Mouse (Mus musculus) monocyte, adult 5-6 weeks (primary cell): Measurements from ENCODE around the gene Ssbp3. TPM values are rescaled to one million over a fixed set of nuclear protein-coding genes. Genes with fewer than 3 reads are reported as not detected.

Experiments used
- ATAC-seq: fragments of 153-309, 156-312 bp; replicated peaks from 2 replicates; pipeline ENCODE4 v1.8.0; 2017; ENCODE audit warnings: mild to moderate bottlenecking; ENCODE audit not compliant: low TSS enrichment, insufficient number of reproducible peaks, severe bottlenecking, poor library complexity, low FRiP score
- total RNA-seq: library from RNA; stranded (forward); fragments of 200-1000, 200-491, 200-594 nt; gene quantifications from 3 replicates; pipeline ENCODE4 v1.2.3, GENCODE M21; 2017

The Ssbp3 gene
- total RNA-seq, 1 experiment from 2014 or later = 14.3 TPM

DNA sequence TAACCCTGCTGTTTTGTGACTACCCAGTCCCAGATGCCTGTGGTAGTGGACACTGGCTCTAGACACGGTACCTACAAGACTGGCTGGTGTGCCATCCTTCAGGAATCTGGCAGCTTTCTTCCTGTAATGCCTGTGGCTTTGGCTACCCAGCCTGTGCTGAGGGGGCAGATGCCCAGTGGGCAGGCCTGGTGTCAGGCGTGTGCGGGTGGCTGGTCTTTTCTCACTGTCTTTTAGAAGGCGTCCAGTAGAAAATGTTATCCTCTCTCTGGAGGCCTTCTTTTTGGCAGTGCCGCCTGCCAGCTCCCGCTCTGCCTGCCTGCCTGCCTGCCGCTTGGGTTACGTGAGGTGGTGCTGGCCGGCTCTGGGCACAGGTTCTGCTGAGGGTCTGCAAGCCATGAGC is 15.9 kb downstream of the Ssbp3 start:
- no peak for ATAC-seq

DNA sequence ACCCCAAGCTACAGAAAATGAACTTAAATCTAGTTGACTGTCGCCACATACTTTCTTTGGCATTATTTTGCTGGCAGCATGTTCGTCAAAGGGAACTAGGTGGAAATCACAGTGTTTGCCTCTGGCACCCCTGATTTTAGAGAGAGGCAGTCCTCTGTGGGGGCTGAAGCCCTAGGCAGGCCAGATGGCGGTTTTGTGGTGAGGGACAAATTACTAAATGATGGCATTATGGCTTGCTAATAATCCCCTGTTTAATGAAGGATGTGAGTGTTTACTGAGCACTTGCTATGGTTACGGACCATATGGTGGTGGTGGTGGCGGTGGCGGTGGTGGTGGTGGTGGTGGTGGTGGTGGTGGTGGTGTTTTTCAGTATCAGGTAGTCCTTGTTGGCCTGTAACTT is 16.5 kb downstream of the Ssbp3 start:
- ATAC-seq = no peak

DNA sequence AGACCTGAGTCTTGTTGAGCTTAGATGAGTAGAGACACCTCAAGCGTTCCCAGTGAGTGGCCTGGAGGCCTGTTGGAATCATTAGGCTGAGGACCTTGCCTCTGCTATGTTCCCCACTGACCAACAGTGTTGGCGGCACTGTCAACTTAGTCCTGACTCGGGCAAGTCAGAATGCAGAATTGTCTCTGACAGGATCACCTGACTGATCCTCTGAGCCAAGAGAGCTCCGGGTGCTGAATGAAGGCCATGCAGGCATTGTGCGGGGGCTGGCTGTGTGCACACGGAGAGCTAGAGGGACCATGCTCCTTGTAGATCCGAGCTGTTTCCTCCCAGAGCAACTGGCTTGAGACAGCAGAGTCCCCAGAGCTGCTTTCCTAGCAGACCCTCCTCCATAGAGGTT is 18.5 kb downstream of the Ssbp3 start:
- ATAC-seq = no peak

DNA sequence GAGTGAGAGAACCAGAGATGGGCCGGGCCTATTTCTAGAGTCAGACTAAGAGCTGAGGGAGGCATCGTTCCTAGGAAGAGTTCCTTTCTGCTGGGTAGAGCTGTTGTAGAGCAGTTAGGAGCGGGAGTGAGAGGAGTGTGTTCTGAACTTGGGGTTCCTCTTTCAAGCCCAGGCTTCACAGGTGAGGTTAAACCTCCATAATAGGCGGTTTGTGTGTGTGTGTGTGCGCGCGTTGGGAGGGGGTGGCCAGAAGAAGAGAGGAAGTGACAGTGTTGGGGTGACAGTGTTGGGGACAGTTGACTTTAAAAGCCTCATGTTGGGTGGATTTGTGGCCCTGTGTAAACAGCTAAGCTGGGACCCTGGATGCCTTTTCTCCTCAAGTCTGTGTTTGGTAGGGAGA is 22.1 kb downstream of the Ssbp3 start:
- ATAC-seq = no peak

DNA sequence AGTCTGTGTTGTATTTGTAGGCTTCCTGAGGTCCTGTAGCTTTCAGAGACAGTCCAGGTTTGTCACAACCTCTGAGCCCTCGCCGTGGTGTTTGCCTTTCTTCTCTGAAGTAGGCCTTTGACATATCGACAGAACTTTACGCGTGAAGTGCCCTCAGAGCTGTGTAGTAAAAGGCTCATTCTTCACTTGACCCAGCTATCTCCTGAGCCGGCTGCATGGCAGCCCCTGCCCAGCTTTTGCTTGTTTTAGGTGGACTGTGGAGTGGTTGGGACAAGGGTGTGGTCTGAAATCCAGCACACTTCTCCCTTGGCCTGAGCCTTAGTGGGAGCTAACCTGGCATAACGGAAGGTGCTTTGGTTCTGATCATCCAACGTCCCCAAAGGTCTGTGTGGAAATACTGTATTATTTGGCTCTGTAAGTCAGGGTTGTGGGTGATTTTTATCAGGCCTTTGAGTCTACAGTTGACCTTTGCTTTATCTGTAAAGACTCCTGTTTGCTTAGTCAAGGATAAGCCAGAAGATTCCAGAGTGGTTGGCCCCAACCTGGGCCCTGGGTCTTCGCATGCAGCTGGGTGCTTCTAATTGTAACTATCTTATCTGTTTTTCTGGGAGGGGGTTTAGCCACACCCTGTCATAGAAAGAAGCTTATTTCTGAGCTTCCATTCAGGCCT is 23.4 kb downstream of the Ssbp3 start:
- ATAC-seq = no peak

DNA sequence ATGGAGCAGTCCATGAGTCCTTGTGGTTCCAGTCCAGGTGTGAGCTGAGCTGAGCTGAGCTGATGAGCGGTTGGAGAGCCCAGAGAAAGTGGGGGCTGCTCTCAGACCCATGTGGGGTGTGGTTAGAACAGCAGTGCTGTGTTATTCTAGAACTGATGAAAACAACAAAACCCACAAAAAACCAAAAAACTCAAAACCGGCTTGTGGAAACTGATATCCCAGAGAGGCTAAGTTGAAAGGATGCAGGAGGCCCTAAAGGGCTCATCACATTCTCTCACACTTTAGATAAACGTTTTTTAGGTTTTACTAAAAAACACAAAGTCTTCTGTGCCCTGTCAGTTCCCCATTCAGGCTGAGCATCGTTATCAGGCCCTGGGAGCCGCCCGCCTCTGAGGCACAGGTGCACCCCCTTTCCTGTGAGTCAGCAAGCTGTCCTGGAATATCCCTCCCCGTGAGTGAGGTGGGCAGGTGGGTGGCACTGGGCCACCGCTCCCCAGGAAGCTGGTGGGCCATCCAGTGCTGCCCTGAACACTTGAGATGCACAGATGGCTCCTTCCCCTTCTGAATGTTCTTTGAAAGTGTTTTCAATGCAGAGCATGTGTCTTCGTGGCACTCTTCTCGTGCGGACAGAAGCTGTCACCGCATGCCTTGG is 24.6 kb downstream of the Ssbp3 start:
- no peak for ATAC-seq

DNA sequence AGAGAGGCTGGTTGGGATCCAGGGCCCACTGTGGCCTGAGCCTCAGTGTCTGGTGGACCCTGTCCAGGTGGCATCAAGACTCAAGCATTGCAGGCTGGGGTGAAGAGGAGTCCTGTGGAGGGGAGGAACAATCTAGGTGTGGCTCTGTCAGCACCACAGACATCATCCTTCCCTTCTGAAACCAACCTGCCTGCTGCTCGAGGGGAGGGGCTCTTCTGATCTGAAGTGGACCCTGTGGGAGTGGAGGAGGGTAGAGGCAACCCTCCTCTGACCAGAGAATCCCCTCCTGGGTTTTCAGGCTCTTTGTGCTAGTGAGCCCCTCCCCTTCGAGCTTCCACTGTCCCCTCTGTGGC is 25.1 kb downstream of the Ssbp3 start:
- ATAC-seq = 0 out of 2 replicates have a peak, but pooled peaks have one; percentile 33

DNA sequence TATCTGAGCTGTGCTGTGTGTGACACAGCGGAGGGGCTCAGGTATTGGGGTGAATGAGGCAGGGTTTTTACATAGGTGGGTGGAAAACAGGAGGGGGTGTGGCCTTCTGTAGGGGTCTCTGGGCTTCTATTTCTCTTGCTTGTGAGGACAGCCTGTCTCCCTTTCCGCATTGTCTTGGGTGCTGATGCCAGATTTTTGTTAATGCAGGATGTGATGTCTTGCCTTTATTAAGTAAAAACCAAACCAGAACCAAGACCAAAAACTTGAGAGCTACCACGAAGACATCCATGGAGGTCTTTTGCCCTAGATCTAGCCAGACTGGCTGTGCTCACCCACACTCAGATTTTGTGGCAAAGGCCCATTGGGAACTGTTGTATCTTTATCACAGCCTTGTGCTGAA is 25.5 kb downstream of the Ssbp3 start:
- ATAC-seq = no peak

DNA sequence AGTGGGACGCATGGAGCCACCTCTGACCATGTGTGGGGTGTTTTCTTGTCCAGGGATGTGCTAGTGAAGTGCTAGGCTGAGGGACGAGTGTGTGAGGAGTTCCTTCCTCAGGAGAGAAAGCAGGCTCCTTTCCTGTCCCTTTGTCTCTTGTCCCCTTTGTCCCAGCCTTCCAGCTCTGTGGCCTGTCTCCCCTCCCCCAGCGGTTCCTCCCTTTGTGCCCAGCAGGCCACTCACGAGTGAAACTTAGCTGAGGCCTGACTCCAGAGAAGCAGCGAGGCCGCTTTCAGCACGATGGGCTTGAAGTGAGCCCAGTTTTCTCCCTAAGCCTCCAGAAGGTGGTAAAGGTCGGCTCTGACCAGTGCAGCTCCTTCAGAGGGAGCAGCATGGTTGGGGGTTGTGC is 26.2 kb downstream of the Ssbp3 start:
- no peak for ATAC-seq

DNA sequence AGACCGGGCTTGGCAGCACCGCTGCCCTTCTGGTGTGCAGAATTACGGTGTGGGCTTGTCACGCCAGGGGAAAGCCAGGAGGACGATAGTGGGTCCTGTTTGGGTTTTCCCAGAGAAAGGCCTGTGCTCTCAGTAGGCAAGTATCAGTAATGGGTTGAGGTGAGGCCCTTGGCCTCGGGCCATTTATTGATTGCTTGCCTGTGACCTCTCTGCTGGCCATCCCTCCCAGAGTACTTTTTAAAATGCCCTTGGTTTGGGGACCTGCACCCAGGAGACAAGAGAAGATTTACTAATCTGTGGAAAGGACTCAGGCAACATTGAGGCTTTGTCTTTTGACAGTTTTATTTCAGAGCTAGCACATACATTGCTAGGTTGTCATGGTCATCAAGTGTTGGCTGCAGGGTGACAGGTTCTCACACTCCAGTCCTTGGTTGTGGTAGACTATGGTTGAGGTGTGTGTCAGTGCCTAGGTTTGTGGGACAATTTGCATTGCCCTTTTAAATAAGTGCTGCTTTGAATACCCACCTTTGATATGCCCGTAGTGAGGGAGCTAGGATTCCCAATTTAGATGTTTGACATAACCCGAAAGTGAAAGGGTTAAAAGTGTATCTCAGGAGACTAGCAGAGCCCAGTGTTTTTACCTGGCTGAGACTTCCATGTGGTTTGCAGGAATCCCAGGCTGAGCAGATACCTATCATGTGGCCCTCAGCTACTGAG is 28.2 kb downstream of the Ssbp3 start:
- no peak for ATAC-seq

DNA sequence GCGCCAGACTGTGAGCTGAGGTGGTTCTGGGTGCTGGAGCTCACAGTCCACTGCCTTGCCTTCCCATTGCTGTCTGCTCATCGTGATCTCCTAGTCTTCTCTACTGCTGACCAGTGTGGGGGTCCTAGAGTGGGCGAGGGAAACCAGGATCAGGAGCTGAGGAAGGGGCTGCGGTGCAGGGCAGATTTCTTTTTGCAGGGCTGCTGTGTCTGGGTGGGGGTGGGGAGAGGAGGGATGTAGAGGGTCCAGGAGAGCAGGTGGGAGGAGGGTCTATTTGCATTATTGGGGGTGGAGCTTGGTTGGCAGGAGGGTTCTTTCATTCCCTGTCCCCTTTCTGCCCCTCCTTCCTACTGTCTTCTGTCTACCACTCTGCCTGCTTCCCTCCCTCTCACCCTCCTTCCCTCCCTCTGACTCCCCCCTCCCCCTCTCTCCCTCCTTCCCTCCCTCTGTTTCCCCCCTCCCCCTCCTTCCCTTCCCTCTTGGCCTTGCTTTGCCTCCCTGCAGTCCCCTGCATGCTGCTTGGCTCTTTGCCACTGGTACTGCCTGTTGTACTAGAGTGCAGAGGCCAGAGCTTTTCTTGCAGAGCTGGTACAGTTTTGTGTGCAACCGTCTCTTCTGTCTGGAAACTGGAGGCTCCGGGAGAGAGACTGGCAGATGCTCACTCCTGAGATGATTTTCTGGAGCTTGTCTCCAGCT is 28.9 kb downstream of the Ssbp3 start:
- ATAC-seq = no peak

DNA sequence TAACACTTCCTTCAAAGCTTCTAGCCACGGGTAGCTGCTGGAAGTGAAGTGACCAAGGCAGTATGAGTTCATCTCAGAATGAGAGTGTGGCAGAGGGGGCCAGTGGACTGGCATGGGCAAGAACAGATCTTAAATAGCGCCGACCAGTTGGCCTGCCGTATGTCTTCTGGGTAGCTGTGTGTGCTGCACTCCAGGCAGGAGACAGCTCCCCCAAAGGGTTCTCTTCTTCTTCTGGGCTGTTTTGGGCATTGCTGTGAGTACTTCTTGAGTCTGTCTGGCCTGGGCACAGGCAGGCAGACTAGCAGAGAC is 29.4 kb downstream of the Ssbp3 start:
- ATAC-seq = no peak

DNA sequence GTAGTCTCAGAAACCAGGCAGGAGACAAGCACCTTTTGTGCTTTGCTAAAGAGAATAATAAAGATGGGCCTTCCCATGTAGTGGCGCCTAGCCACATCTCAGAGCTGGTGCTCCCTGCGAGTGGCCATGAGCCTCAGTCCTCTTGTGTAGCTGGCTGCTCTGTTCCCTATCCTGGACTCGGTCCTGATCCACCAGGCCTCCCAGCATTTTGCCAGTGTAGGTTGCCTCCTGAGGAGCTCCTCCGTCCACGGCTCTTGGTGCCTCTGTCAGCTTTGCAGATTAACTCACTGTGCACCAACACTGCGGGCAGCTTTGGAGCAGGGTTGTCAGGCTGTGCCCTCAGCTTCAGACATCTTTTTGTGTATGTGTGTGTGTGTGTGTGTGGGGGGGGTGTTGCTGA is 30.4 kb downstream of the Ssbp3 start:
- ATAC-seq = no peak

DNA sequence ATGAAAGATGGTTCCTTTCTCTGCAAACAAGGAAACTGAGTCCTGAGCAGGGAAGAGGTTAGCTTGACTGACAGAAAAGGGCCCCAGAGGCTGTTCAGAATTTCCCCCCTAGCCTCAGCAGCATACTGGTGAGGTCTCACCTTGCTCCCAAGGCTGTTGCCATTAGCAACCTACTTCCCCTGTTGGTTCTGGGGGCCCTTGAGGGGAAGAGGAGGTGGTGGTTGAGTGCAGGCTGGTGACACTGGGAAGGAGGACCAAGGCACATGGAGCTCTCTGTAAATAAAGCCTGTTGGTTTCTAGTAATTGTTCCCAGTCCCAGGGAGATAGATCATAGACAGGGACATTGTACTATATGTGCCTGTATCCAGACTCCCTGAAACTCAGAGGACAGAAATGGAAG is 31.0 kb downstream of the Ssbp3 start:
- no peak for ATAC-seq

DNA sequence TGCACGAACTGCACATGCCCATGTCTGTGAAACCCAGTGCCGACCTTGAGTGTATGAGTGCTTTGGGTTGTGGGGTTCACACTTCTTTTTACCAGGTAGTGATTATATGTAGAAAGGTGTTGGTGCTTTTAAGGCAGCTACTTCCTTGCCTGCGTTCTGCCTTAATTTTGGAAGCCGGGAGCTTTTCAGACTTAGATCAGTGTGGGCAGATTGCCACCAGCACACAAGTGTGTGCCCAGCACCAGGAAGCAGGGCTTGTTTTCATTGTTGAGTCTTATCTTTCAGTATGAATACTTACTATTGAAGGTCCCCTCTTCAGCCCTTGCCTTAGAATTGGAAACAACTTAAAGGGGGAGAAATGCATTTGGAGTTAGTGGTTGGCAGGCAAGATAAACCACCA is 32.0 kb downstream of the Ssbp3 start:
- no peak for ATAC-seq

DNA sequence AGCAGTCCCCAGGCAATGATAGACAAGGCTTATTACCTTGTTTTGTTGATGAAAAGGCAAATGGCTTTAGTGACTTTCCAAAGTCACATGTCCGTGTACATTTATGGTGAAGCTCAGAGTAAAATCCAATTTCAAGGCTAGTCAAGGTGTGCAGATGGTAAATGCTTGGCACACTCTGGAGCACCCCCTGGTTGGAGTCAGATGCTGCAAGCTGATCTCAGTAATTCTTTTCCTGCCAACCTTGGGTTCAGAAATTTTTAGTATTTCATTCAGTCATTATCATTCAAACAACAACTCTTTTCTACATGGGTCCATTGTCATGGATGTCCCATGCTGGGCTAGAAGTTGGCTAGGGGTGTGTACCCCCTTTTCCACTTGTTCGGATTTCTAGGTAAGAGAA is 33.1 kb downstream of the Ssbp3 start:
- no peak for ATAC-seq

DNA sequence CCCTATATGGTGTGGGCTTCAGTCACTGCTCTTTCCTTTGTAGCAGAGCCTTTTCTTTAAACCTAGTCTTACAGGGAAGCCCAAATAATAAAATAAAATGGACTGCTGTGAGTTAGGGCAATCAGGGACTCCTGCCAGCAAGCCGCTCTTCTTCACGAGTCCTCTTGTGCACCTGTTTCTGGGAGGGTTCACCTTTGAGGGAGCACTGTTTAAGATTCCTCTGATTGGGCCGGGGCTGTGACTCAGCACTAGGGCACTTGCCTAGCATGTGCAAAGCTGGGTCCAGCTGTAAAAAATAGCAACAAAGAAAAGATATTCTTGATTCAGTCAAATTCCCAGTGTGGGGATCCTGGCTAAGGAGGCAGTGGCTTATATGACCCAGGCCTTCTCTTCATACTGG is 34.4 kb downstream of the Ssbp3 start:
- ATAC-seq = no peak

DNA sequence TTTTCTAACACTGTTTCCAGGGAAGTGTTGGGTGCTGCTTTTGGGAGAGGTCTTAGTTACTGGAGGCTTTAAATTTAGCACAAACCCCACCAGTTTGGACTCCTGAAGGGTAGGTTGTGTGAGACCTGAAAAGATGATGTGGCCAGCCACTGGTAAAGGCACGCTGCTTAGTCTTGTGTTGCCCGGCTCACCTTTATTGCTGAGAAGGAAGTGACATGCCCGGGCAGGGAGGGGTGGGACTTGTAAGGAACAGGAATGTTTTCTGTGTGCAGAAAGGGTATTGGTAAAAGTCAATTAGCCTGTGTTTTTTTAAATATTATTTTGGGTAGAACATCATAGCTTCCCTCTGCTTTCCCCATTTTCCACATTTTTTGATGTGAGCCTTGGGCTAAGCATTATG is 37.2 kb downstream of the Ssbp3 start:
- ATAC-seq = no peak

DNA sequence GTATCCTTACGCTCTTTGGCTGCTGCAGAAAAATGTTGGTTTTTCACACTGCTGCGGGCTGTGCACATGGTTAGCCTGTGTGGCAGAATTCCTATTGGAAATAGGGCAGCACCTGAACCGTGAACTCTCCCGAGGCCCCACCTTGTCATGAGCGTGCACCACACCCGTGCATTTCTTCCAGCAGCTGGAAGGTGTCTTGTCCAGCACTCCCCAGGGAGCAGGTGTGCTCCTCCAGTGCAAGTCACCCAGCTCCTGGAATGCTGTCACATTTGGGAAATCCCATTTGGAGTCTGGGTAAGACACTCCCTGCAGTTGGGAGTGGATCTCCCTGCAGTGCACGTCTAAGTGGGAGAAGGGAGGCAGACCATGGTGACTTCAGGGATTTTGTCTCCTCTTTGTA is 38.0 kb downstream of the Ssbp3 start:
- no peak for ATAC-seq

DNA sequence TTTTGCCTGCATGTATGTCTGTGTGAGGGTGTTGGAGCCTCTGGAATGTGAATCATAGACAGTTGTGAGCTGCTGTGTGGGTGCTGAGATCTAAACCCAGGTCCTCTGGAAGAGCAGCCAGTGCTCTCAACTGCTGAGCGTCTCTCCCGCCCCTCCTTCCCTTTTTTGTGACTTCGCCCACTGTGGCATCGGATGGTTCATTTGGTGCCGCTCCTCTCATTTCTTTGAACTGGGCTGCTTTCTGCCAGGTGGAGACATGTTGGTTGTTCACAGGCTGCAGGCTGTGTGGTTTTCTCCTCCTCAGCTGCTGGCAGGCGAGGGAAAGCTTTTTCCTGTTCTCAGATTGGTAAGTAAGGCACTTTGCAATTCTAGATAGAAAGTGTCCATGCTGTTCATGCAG is 38.7 kb downstream of the Ssbp3 start:
- ATAC-seq = no peak
